Mouse (Mus musculus): Measurements from ENCODE around the gene Nsfl1c.
"Not testable (repeated sequence)": the region's sequence is repeated elsewhere in the genome, so short reads cannot be mapped to it uniquely, and the experiment has no call there.

Nsfl1c gene

DNA sequence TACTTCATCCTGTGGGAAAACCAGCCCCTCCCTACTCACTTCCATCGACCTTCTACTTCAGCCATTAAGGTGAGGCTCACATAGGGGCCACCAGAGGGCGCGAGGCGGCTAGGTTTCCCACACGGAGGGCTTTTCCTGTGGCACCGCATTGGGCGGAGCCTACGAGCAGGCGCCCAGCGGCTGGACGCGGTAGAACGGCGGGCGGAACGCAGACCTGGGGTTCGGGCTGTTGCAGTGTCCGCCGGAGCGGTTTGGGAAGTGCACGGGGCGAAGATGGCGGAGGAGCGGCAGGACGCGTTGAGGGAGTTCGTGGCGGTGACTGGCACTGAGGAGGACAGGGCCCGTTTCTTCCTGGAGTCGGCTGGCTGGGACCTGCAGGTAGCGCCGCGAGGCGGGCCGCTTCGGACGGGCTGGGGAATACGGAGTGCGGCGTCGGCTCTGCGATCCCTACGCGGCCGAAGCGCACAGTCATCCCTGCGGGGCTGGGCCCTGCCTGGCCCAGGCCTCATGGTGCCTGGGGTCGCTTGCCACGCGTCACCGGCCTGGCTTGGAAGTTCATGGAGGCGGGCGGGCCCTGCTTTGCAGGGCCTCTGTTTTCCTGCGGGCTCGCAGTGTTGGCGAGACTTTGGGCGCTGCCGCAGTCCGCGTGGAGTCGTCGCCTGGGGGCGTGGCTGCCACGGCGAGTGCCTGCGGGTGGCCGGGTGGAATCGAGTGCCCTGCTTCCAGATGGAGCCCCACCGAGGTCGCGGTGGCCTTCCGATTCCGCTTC lies at the start of gene Nsfl1c:
TSS of gene Nsfl1c (plus strand) at position 148 of the 769 bp plus-strand sequence.
- DNase-seq (ENCODE audit: low spot score) = peak; percentile 95

DNA sequence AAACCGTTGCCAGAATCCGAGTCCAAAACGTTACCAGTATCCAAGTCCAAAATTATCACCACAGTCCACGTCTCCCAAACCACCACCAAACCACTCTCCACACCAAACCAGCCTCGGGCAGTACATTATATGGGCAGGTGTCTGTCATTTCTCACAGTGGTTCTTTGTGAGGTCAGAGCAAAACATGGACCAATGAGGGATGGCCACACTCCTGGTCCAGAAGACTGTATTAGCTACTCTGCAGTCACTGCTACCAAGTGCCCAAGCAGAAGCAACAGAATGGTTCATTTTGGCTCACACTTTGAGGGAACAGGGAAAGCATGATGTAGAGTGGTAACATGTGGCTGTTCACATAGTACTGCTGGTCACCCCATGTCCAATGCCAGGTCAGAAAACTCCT lies 17.9 kb upstream of the Nsfl1c start, which contains the start of gene 4921509C19Rik:
TSS of gene 4921509C19Rik (minus strand) at position 101 of the 400 bp plus-strand sequence.
- not testable (repeated sequence) for DNase-seq (ENCODE audit: low spot score)

DNA sequence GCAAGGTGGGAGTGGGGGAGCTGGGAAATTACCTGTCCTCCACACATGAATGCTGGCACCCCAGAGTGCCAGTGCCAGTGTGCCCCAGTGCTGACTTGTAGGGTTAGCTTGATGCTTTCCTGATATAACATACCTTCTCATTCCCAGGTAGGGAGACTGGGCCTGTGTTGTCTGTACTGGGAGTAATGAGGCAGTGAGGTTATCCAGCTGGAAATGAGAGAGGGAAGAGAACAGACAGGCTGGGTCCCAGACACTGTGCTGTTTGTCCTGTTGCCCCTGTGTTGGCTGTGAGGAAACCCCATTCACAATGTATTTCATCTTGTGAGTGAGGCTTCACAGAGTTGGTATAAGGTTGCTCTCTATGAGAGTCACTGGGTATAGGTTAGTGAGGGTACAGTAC lies 7.5 kb upstream of the Nsfl1c start:
- no peak for DNase-seq (ENCODE audit: low spot score)

DNA sequence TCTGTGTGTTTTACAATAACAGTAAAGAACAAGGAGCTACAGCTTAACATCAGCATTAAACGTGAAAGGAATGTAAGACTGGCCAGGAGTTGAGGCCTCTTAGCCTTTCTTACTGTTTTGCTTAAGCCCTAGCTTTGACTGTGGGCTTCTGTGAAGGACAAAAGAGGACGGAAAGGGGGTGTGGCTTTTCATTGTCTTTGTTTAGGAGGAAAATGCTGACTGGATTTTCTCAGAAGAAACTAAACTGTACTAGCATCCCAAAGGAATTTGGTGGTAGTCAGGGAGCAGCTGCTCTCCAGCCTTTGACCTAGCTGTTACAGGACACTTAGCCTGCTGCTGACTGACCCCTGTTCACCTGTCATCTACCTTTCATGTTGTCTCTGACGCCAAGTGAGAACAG lies 4.4 kb downstream of the Nsfl1c start:
- no peak for DNase-seq (ENCODE audit: low spot score)

DNA sequence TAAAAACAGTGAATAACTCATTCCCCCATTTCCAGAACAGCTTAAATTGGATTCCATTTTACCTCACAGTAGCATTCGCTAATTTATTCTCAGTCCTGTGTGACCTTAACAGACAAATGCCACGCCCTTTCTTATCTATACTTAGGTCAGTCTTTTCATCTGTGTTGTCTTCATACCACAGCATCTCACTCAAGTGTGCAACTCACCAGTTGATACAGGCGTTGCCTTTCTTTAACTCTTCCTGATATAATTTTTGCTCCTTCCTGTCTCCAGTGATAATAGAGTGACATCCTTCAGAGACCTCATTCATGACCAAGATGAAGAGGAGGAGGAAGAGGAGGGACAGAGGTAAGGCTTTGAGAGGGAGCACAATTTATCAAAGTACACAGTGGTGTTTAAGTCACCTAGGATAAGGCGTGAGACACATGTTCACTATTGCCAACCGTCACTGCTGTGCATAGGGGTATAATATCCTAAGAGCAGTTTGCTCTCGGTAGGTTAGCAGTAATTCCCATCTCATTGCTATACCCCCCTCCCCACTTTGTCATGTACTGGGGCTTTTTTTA lies 6.5 kb downstream of the Nsfl1c start:
- DNase-seq (ENCODE audit: low spot score) = no peak

DNA sequence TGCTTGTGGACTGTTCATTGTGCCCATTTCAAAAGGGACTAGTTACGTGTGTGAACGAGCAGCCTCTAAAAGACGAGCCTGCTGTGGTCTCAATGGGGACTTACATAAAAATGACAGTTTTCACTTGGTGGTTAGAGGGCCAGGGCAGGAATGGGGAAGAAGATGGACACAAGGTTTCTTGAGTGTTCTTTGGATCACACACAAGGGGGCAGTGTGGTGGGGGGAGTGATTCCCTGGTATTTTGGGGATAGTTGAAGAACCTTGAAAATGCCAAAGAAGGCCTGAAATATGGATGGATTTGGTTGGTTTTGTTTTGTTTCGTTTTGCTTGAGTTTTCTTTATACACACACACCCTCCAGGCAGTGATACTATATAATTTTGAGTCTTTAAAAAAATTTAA lies 10.2 kb downstream of the Nsfl1c start:
- DNase-seq (ENCODE audit: low spot score) = no peak

DNA sequence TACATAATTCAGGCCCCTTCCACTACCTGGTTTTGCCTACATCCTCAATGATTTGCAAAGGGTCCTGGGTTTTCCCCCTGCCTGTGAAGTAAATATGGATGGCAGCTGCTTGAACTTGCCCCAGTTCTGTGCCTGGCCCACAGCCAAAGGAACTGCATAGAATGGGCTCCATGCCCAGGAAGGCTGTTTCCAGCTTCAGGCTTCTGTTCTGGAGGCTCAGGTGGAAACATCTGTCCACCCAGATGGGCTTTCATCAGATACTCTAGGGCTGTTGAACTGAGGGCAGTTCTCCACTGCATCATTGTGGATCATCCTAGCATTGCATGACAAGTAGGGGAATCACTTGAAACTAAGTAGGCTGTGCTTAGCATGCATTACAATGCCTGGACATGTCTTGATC lies 18.2 kb downstream of the Nsfl1c start:
- peak; percentile 82 for DNase-seq (ENCODE audit: low spot score)

DNA sequence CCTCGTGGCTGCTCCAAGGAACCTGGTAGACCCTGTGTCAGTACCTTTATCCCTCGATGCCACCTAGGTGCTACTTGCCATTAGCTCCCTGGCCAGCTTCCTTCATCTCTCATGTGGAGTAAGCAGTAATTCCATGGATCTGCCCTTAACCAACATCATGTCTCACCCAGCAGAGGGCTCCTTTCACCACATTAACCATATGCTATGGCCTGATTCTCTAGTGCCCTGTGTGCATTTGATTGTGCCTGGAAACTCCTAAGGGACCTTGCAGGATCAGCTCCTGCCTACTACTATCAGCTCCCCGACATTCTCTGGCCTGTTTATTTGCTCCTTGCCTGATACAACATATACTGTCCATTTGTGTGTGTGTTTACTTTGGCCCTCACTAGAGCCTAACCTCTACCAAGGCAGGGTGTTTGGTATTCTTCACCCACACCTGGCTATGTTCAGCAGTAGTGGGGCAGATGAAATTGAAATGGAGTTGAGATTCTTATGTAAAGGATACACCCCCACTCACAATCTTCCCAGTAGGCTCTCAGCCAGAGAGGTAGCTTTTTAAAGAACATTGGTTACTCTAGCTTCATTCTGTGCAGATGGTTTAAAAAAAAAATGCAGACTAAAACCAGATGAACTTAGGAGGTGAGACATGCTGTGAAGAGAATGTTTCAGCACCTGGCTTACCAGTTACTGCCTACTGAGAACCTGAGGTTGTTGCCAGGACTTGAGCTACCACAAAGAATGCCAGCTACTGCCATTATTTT lies 19.7 kb downstream of the Nsfl1c start:
- DNase-seq (ENCODE audit: low spot score) = peak; percentile 42

DNA sequence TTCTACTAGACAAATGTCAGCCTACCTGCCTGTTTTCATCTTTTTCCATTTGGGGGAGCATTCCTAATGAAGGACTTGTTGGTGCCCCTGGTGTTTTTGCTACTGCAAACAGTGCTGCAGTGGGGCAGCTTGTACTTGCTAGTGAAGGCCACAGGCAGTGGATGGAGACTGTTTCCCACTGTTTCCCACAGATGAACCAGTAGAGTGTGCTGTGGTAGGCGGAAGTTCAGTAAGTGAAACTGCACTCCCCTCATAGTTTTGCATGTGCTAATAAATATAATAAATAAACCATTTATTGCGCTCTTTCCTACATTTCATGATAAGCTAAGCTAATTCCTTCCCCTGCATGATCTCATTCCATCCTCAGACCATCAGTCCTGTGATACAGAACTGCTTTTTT lies 25.0 kb downstream of the Nsfl1c start:
- no peak for DNase-seq (ENCODE audit: low spot score)

DNA sequence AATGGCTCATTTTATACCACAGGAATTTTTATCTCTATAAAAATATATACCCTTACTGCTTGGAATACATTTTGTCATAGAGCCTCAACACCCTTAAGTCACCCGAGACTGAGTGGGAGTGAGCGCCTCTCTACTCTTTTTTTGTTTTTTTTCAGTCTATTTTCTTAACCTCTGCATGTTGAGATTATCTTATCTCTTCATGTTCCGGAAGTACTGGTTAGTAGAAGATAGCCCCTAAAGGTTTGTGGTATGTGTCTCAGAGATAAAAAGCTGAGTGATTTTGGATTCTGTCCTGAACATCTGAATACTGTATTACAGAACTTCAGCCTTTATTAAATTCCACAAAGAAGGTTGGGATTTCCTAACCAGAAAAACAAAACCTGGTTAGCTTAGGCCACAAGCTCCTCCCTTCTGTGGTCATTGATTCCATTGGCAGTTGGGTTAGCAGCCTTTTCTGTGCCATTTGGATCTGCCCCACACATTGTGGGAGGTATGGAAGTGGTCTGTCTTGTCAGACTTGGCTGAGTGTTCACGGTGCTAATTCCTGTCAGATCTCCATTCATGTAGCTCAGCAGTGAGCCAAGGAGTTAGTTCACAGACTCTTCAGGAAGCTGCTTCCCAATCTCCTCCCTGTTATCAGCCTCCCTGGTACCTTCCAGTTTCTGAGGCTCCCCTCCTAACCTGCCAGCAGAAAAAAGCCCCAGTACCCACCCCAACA lies 30.5 kb downstream of the Nsfl1c start:
- no peak for DNase-seq (ENCODE audit: low spot score)

DNA sequence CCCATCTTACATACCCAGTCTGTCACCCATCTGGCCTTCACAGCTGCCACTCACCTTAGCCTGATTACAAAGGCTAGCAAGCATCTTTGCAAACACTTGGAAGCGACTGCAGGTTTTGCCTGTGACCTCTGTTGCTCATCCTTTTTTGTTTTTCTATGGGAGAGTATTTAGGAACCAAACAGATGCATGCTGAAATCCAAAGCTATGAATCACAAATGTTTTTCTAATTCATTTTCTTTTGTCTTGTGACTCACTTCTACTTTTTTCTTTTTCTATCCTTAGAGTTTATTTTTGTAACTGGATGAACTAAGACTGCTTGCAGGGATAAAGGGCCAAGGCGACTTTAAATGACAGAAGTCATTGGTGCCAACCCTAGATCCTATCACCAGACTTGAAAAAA lies 31.5 kb downstream of the Nsfl1c start:
- no peak for DNase-seq (ENCODE audit: low spot score)

DNA sequence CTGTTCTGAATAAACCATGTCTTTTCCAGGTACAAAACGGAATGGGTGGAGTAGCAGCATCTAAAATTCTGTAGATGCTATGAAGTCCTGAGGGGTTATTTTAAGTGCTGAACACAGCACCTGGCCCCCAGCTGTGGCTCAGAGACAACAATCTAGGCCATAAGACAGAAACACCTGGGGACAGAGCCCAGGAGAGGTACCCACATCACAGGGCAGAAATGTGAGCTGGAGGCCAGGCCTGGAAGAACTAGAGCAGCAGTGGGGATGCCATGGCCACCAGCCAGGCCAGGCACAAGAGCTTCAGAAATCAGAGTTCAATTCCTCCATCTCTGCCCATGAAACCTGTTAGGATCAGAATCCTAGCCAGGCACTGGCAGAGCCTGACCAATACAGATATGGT lies 34.1 kb downstream of the Nsfl1c start:
- no peak for DNase-seq (ENCODE audit: low spot score)

DNA sequence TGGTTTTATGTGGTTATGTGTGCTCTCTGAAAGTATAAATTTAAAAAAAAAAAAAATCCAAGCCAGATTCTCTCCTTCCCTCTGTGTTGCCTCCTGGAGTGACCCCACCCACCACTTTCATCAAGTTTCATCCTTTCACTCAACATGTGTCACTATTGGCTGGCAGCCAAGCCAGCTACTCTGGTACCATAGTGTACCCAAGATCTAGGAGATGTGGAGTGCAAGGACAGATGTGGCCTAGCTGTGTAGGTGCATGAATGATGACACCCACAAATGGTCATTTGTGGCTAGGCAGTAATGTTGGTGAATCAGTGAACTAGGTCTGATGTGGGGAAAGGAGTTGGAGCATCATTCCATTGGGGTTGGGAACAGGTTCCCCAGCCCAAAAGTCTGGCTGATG lies 35.2 kb downstream of the Nsfl1c start:
- DNase-seq (ENCODE audit: low spot score) = no peak

DNA sequence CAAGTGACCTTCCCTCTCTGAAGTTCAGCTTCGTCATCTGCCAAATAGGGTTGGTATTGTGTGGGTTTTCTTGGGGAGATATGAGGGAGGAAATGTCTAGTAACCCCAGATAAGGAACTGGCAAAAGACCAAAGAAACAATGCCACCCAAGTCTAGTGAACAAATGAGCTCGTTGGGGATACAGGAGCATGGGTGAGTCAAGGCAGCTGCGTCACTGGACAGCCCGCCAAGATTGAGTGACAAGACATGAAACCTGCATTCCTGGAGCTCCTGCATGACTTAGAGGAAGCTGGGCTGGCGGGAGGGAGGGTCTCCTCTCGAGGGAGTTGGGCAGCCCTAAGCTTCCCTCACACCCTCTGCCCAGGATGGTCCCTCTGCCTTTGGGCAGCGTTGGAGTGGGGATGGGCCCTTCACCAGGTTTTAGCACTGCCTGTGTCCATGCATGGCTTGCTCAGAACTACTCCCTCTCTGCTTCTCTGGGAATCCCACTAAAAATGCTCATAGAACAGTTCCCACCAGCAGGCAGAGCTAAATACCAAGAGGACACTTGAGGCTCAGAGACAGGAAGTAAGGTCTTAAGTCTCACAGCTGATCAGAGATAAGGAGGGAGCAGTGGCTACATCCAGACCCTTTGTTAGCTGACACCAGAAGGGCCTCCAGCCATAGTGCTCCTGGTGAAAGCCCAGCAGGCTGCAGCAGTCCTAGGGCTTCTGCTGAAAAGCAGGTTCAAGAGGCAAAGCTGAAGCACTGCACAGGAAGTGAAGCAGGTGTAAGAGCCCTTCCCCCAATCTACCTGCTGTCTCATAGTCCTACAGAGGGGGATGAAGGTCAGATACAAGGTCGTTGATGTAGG lies 36.6 kb downstream of the Nsfl1c start:
- DNase-seq (ENCODE audit: low spot score) = no peak

DNA sequence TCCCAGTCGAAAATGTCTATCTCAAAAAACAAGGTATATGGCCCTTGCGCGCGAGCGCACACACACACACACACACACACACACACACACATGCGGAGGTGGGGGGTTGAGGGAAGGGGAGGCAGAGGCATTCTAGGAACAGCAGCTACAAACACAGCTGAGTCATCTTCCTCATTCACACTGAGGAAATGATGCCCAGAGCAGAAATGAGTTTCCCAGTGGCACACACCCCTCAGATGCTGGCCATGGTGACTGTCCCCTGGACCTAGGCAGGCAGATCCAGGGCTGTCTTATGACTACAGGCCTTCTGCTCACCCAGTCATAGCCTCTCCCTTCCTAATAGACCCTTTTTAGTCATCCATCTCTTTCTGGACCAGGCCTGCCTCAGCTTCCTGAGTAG lies 39.6 kb downstream of the Nsfl1c start:
- no peak for DNase-seq (ENCODE audit: low spot score)

DNA sequence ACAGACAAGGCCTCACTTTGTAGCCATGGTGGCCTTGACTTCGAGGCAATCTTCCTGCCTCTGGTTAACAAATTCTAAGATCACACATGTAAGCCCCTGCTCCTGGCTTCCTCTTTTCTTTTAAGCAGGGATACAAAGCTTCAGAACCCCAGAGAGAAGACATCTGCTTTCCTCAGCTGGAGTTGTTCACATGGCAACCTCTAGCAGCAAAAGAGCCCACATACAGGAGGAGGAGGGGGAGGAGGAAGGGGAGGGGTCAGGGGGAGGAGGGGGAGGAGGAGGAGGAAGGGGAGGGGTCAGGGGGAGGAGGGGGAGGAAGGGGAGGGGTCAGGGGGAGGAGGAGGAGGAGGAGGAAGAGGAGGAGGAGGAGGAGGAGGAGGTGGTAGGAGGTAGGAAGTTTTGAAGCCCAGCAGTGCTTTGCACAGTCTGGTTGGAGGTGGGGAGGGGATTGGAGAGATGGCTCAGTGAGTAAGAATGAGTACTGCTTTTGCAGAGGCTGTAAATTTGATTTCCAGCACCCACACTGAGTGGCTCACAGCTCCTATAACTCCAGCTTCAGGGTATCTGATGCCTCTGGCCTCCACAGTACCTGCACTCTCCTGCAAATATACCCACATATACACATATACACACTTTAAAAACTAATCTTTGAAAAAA lies 42.1 kb downstream of the Nsfl1c start:
- no peak for DNase-seq (ENCODE audit: low spot score)

DNA sequence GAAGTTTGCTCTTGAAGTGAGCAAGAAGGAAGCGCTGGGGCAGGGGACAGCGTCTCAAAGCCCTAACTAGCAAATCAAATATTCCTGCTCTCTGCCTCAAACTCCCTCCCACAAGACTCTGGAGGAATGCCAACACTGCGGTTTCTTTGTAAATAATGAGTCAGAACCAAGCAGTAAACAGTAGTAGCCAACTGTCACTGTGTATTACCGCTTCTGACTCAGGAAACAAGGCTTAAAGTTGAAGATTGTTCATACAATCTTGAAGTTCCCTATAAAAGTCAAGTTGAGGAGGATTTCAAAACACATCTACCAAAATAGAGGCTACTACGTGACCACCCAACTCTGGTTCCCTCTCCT lies 42.6 kb downstream of the Nsfl1c start:
- DNase-seq (ENCODE audit: low spot score) = peak; percentile 96

DNA sequence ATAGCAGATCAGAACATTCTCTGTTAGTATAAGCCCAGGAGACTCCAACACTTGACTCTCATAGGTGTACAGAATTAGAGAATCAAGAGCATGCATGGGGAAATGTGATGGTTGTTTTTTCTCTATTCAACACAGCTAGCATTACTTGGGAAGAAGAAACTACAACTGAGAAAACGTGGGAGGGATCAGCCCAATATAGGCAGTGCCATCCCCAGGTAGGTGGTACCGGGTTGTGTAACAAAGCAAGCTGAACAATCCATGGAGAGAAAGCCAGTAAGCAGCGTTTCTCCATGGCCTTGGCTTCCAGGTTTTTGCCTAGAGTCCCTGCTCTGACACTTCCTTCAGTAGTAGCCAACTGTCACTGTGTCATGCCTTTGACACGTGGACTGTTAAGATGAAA lies 44.7 kb downstream of the Nsfl1c start:
- no peak for DNase-seq (ENCODE audit: low spot score)

DNA sequence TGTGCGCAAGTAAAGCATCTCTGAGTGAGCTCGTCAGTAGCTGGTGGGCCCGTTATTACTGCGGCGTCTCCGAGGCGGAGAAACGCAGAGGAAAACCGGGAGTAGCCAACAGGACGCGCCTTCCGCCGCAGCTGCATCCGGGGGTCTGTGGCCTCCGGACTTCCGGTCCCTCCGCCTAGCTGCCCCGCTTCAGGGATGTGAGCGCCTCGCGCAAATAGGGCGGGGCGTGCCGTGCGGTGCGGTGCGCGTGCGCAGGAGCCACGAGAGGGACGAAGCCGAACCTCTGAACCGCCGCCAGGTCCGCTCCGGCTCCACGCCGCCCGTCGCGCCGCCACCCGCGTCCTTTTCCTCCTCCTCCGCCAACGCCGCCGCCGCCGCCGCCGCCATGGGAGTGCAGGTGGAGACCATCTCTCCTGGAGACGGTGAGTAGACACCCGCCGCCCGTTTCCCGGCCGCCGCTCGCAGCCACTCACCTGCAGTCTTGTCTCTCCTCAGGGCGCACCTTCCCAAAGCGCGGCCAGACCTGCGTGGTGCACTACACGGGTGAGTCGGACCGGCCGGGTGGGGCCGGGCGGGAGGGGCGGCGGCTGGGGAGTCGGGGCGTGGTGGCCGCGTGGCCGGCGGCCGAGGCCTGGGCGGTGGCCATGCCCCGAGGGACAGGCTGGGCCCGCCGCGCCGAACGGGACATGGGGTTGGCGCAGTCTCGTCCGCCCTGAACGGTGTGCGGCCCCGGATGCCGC lies 48.5 kb downstream of the Nsfl1c start, which contains the start of gene Fkbp1a:
TSS of gene Fkbp1a (plus strand) at position 161 of the 740 bp plus-strand sequence.
- peak; percentile 96 for DNase-seq (ENCODE audit: low spot score)

All from adipocyte (in vitro differentiated cells).